Mouse (Mus musculus) duodenum, adult 2 months (tissue): ENCODE data around the gene Arhgap40. TPM values are rescaled to one million over a fixed set of nuclear protein-coding genes. Genes with fewer than 3 reads are reported as not detected.

Source experiments
- polyA plus RNA-seq: library from polyadenylated mRNA; depleted of rRNA; stranded (reverse); fragments of >200 nt; gene quantifications from 2 replicates; pipeline ENCODE4 v1.2.3, GENCODE M21; 2012; ENCODE audit warnings: low replicate concordance; rRNA removed

The Arhgap40 gene
- 0.88 TPM in 1 of 2 replicates, not detected in the other for polyA plus RNA-seq

GRCm38 (mm10) chr2:158512528-158512927 is at the start of gene Arhgap40:
TSS of gene Arhgap40 (plus strand) at chr2:158512796.

GRCm38 (mm10) chr2:158501836-158502812 is 10.5 kb upstream of the Arhgap40 start, which contains the start of gene Adig:
TSS of gene Adig (plus strand) at chr2:158502612.

Other genes with a start within 250 kb of the Arhgap40 start
- gene Lbp, start 206.3 kb upstream of the Arhgap40 start, polyA plus RNA-seq: 2.2 and 3.5 TPM in 2 replicates
- 0.59 and 2.2 TPM in 2 replicates for gene Snhg11, start 137.2 kb upstream of the Arhgap40 start, polyA plus RNA-seq
- gene Ralgapb, start 102.9 kb upstream of the Arhgap40 start, polyA plus RNA-seq: 5.9 and 7.0 TPM in 2 replicates
- gene Adig, start 10.2 kb upstream of the Arhgap40 start, polyA plus RNA-seq: 0.81 and 3.6 TPM in 2 replicates
- 0.05 TPM in 1 of 2 replicates, not detected in the other for gene Slc32a1, start 98.0 kb downstream of the Arhgap40 start, polyA plus RNA-seq
- 4.5 and 6.2 TPM in 2 replicates for gene Actr5, start 112.1 kb downstream of the Arhgap40 start, polyA plus RNA-seq
- 2.2 and 2.3 TPM in 2 replicates for gene Ppp1r16b, start 152.6 kb downstream of the Arhgap40 start, polyA plus RNA-seq